Mouse (Mus musculus): ENCODE results near the gene Hist1h3a. TPM values are rescaled to one million over a fixed set of nuclear protein-coding genes. Genes with fewer than 3 reads are reported as not detected.

The Hist1h3a gene
- 1 to 10 TPM; 5.1 TPM for polyA plus RNA-seq (2017; shearing (Covaris generic))

DNA sequence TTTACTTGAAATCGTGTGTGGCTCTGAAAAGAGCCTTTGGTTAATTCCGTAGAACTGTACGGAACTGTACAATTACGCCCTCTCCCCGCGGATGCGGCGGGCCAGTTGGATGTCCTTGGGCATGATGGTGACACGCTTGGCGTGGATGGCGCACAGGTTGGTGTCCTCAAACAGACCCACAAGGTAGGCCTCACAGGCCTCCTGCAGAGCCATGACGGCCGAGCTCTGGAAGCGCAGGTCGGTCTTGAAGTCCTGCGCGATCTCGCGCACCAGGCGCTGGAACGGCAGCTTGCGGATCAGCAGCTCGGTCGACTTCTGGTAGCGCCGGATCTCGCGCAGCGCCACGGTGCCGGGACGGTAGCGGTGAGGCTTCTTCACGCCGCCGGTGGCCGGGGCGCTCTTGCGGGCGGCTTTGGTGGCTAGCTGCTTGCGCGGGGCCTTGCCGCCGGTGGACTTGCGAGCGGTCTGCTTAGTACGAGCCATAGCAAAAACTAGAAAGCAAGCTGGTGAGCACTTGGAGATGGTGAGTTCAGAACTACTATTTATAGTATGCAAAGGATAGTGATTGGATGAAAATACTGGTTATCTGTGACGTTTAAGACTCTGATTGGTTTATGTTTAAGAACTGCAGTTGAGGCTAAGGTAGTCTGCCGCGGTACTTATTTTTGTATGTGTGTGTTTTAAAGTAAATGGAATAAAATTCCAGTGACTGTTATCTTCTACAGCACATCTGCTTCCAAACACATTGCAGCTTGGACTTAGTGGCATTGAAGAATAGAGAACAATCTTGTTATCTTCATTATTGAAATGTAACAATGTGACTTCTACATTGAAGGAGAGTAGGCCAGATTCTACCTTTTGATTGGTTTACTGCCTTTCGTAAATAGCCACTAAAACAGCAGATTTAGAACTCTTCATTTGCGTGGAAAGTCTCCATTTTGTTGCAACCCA is at the start of gene Hist1h3a:
Gene Hist1h3a (minus strand): TSS at position 516 of the 951 bp plus-strand sequence.

DNA sequence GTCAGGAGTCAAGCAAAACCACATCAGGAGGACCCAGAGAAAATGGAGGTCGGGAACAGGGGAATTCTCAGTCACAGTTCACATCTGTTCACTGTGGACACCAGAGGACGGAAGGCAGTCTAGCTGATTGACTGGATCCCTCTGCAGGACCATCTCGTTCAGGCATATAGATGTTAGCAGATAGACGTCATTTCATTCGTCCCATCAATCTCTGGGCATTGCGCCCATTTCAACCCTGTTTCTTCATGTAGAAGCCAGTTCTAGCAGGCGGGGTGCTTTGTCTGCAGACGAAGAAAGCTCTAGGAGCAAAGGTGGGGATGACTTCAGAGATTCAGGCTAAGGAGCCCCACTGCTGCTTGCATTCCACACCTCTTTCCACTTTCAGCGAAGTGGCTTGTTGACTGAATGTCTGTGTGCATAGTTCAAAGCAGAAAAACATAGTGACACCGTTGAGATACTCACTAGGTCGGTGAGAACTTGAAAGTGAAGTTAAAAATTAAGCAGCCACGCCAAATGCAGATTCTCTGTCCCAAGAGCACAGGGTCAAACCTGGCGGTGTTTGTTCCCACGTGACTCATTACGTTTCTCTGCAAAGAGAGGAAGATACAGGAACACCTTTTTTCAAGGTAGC is 44.4 kb upstream of the Hist1h3a start, which contains the start of gene Slc17a2:
Gene Slc17a2 (plus strand): TSS at position 572 of the 631 bp plus-strand sequence.

DNA sequence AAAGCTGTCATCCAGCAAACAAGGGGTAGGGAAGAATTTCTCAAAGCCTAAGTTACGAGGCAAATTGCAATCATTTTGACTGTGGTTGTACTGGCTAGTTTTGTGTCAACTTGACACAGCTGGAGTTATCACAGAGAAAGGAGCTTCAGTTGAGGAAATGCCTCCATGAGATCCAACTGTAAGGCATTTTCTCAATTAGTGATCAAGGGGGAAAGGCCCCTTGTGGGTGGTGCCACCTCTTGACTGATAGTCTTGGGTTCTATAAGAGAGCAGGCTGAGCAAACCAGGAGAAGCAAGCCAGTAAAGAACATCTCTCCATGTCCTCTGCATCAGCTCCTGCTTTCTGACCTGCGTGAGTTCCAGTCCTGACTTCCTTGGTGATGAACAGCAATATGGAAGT is 7.4 kb upstream of the Hist1h3a start, which contains the start of gene Trim38:
Gene Trim38 (plus strand): TSS at position 301 of the 400 bp plus-strand sequence.

DNA sequence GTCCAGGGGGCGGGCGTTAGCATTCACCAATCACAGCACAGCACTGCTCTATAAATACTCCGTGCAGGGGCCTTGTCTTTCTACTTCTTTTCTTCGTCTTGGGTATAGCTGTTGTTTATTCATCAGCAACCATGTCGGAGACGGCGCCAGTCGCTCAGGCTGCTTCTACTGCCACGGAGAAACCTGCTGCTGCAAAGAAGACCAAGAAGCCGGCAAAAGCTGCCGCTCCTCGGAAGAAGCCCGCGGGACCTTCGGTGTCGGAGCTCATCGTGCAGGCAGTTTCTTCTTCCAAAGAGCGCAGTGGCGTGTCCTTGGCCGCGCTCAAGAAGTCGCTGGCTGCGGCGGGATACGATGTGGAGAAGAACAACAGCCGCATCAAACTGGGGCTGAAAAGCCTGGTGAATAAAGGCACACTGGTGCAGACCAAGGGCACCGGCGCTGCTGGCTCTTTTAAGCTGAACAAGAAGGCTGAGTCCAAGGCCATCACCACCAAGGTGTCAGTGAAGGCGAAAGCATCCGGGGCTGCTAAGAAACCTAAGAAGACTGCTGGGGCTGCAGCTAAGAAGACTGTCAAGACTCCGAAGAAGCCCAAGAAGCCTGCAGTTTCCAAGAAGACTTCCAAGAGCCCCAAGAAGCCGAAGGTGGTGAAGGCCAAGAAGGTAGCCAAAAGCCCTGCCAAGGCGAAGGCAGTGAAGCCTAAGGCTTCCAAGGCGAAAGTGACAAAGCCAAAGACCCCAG is 1.6 kb upstream of the Hist1h3a start, which contains the start of gene Hist1h1a:
Gene Hist1h1a (plus strand): TSS at position 81 of the 738 bp plus-strand sequence.

DNA sequence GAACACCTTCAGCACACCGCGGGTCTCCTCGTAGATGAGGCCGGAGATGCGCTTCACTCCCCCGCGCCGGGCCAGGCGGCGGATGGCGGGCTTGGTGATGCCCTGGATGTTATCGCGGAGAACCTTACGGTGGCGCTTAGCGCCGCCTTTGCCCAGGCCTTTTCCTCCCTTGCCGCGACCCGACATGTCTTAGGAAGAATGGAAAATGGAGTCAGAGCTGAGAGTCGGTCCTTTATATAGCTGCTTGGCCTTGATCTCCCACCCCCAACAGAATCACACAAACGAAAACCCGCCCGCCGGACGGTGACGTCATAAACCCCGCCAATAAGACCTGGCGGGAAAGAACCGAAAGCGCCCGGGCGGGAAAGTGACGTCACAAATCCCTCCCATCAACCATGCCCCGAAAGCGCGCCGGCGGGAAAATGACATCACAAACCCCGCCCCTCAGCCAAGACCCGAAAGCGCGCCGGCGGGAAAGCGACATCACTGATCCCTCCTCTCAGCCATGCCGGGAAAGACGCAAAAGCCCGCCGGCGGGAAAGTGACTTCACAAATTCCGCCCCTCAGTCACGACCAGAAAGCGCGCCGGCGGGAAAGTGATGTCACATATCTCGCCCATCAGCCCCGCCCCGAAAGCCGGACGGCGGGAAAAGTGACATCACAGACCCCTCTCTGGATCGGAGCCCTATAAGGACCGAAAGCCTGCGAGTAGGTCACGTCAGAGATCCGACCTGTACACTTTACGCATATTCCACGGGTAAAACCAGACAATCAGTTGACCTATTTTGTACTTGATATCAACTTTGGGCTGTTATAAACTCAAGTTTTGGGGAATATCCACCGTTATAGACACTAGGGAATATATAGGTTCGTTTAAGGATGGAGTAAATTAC is 968 bp downstream of the Hist1h3a start, which contains the start of gene Hist1h4a:
Gene Hist1h4a (minus strand): TSS at position 259 of the 893 bp plus-strand sequence.

DNA sequence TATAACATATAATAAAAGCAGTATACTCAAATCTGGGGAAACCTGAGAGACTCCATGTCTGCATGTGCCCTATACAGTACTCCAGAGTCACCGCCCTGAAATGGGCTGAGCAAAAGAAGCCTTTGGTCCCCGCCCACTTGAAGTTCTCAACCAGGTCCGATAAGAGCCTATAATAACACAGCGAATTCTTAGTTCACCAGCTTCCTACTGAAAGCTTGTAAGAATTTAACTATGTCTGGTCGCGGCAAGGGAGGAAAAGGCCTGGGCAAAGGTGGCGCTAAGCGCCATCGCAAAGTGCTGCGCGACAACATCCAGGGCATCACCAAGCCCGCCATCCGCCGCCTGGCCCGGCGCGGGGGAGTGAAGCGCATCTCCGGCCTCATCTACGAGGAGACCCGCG is 5.4 kb downstream of the Hist1h3a start, which contains the start of gene Hist1h4b:
Gene Hist1h4b (plus strand): TSS at position 224 of the 400 bp plus-strand sequence.

DNA sequence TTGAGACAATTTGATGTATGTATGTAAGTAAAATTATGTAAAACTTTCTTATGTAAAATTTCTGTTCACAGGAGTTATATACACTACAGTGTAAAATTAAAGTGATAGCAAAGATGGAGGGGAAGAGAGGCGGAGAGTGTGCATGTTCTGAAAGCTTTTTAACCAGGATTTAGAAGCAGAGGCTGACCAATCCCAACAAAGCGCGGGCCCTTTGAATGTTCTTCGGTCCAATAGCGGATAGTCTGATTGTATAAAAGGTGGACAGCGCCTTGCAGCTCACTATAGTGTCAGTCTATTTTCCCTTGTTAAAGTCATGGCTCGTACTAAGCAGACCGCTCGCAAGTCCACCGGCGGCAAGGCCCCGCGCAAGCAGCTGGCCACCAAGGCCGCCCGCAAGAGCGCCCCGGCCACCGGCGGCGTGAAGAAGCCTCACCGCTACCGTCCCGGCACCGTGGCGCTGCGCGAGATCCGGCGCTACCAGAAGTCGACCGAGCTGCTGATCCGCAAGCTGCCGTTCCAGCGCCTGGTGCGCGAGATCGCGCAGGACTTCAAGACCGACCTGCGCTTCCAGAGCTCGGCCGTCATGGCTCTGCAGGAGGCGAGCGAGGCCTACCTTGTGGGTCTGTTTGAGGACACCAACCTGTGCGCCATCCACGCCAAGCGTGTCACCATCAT is 10.0 kb downstream of the Hist1h3a start, which contains the start of gene Hist1h3b:
Gene Hist1h3b (plus strand): TSS at position 201 of the 675 bp plus-strand sequence.

DNA sequence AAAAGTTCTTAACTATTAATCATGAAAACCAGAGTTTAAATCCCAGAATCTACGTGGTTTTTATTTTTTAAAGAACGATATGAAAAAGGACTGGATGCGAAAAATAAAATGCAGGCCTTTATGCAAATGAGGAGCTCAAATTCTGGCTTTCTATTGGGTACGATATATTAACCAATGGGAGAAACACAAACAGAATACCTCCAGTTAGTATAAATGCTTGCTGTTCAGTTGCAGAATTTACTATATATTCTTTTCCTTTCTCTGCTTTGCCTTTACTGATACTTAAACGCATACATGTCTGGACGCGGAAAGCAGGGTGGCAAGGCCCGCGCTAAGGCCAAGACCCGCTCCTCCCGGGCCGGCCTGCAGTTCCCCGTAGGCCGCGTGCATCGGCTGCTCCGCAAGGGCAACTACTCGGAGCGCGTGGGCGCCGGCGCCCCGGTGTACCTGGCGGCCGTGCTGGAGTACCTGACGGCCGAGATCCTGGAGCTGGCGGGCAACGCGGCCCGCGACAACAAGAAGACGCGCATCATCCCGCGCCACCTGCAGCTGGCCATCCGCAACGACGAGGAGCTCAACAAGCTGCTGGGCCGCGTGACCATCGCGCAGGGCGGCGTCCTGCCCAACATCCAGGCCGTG is 11.2 kb downstream of the Hist1h3a start, which contains the start of gene Hist1h2ab:
Gene Hist1h2ab (plus strand): TSS at position 288 of the 639 bp plus-strand sequence.

DNA sequence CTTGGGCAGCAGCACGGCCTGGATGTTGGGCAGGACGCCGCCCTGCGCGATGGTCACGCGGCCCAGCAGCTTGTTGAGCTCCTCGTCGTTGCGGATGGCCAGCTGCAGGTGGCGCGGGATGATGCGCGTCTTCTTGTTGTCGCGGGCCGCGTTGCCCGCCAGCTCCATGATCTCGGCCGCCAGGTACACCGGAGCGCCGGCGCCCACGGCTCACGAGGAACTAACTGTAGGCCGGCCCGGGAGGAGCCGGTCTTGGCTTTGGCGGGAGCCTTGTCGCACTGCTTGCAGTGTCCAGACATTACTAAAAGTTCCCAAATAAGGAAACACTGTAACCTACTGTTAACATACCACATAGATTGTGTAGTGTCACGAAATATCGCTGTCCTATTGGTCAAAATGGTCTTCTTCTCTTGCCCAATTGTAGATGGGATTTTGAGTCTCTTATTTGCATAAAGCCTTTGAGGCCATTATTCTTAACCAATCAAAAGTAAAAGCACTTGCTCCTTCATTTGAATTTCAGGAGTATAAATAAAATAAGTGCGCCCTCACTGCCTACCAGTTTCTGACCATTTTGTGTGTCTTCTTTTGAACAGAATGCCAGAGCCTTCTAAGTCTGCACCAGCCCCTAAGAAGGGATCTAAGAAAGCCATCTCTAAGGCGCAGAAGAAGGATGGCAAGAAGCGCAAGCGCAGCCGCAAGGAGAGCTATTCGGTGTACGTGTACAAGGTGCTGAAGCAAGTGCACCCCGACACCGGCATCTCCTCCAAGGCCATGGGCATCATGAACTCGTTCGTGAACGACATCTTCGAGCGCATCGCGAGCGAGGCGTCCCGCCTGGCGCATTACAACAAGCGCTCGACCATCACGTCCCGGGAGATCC is 15.7 kb downstream of the Hist1h3a start, which contains the start of gene Hist1h2bb:
Gene Hist1h2bb (plus strand): TSS at position 534 of the 880 bp plus-strand sequence.

DNA sequence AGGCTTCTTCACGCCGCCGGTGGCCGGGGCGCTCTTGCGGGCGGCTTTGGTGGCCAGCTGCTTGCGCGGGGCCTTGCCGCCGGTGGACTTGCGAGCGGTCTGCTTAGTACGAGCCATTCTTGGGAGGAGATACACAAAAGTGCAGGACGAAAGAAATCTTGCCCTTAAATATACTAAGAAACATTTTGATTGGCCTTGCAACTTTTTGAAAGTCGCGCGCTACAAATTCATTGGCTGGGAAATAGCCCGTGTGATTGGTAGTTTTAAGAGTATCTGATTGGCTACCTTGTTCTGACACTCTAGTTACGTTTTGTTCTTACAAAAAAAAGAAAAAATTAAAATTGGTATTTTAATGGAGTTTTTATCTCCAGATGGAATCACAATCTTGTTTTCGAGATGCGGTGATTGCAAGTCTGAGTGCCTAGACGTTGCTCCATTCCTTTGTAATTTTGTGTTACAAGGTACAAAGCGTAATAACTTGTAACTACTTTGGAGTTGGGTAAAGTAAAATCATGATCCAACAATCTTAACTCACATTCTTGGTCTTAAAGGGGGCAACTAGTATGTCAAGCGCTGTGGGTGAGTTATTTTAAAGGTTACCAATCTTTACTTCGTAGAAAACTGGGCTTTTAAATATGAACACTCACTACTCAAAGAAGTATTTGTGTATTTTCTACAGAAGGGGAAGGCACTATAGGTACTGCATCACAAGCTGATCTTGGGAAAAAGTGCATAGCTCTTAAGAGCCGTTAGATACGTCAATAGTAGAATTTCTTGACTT is 16.6 kb downstream of the Hist1h3a start, which contains the start of gene Hist1h3c:
Gene Hist1h3c (minus strand): TSS at position 222 of the 781 bp plus-strand sequence.

DNA sequence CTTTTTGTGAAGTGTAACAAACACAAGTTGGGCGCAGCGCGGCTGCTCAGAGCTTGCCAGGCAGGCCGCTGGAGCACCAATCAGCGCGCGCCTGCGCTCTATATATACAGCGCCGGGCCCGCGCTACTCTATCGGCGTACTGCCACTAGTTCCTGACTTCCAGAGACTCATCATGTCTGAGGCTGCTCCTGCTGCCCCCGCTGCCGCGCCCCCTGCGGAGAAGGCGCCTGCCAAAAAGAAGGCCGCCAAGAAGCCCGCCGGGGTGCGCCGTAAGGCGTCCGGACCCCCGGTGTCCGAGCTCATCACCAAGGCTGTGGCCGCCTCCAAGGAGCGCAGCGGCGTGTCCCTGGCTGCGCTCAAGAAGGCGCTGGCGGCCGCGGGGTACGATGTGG is 23.5 kb downstream of the Hist1h3a start, which contains the start of gene Hist1h1c:
Gene Hist1h1c (plus strand): TSS at position 132 of the 392 bp plus-strand sequence.

Other genes starting within 250 kb of the Hist1h3a start
- 1 to 10 TPM; 1.3 to 4.8 TPM for gene Hist1h4h, start 231.3 kb downstream of the Hist1h3a start, polyA plus RNA-seq (2017; shearing (Covaris generic))
- gene Hist1h2af, start 228.5 kb downstream of the Hist1h3a start, polyA plus RNA-seq (2017; shearing (Covaris generic)), result not detected
- not detected for gene Hist1h3g, start 227.0 kb downstream of the Hist1h3a start, polyA plus RNA-seq (2017; shearing (Covaris generic))
- under 1 TPM; 0.27 to 0.59 TPM for gene Hist1h2bh, start 219.0 kb downstream of the Hist1h3a start, polyA plus RNA-seq (2017; shearing (Covaris generic))
- under 1 TPM; 0.41 to 0.84 TPM for gene Hist1h3f, start 218.3 kb downstream of the Hist1h3a start, polyA plus RNA-seq (2017; shearing (Covaris generic))
- gene Hist1h4f, start 210.7 kb downstream of the Hist1h3a start, polyA plus RNA-seq (2017; shearing (Covaris generic)), result 1 to 10 TPM in 1 of 2 experiments, not detected in 1; 2.0 TPM
- under 1 TPM; 0.64 to 0.98 TPM for gene Hist1h1d, start 209.1 kb downstream of the Hist1h3a start, polyA plus RNA-seq (2017; shearing (Covaris generic))
- 1 to 10 TPM; 1.4 to 5.5 TPM for gene Hist1h3e, start 200.0 kb downstream of the Hist1h3a start, polyA plus RNA-seq (2017; shearing (Covaris generic))
- 10 to 100 TPM in 1 of 2 experiments, 1 to 10 TPM in 1; 7.7 to 16.3 TPM for gene Hist1h2ae, start 191.2 kb downstream of the Hist1h3a start, polyA plus RNA-seq (2017; shearing (Covaris generic))
- 1 to 10 TPM; 2.7 to 5.0 TPM for gene Hist1h2bg, start 191.0 kb downstream of the Hist1h3a start, polyA plus RNA-seq (2017; shearing (Covaris generic))
- not detected for gene Hist1h2bf, start 188.2 kb downstream of the Hist1h3a start, polyA plus RNA-seq (2017; shearing (Covaris generic))
- gene Hist1h2ad, start 188.0 kb downstream of the Hist1h3a start, polyA plus RNA-seq (2017; shearing (Covaris generic)), result under 1 TPM in 1 of 2 experiments, not detected in 1; 0.38 TPM
- under 1 TPM in 1 of 2 experiments, not detected in 1; 0.44 TPM for gene Hist1h3d, start 186.6 kb downstream of the Hist1h3a start, polyA plus RNA-seq (2017; shearing (Covaris generic))
- gene Hist1h4d, start 180.8 kb downstream of the Hist1h3a start, polyA plus RNA-seq (2017; shearing (Covaris generic)), result 10 to 100 TPM; 23.0 to 41.6 TPM
- gene Hist1h2be, start 141.3 kb downstream of the Hist1h3a start, polyA plus RNA-seq (2017; shearing (Covaris generic)), result 1 to 10 TPM; 1.2 to 1.4 TPM
- gene Hist1h1e, start 139.8 kb downstream of the Hist1h3a start, polyA plus RNA-seq (2017; shearing (Covaris generic)), result 10 to 100 TPM in 1 of 2 experiments, 1 to 10 TPM in 1; 7.1 to 18.0 TPM
- under 1 TPM; 0.55 to 0.80 TPM for gene Hist1h2ac, start 78.4 kb downstream of the Hist1h3a start, polyA plus RNA-seq (2017; shearing (Covaris generic))
- 1 to 10 TPM; 3.0 to 4.1 TPM for gene Hist1h2bc, start 78.2 kb downstream of the Hist1h3a start, polyA plus RNA-seq (2017; shearing (Covaris generic))
- gene Hist1h1t, start 66.6 kb downstream of the Hist1h3a start, polyA plus RNA-seq (2017; shearing (Covaris generic)), result under 1 TPM in 1 of 2 experiments, not detected in 1; 0.38 TPM
- 1 to 10 TPM; 3.3 to 6.0 TPM for gene Hist1h4c, start 63.9 kb downstream of the Hist1h3a start, polyA plus RNA-seq (2017; shearing (Covaris generic))
- gene Hfe, start 51.5 kb downstream of the Hist1h3a start, polyA plus RNA-seq (2017; shearing (Covaris generic)), result 1 to 10 TPM; 1.3 to 2.6 TPM
- 10 to 100 TPM; 13.3 to 18.7 TPM for gene Hist1h1c, start 23.6 kb downstream of the Hist1h3a start, polyA plus RNA-seq (2017; shearing (Covaris generic))
- 1 to 10 TPM; 2.7 to 3.1 TPM for gene Hist1h3c, start 16.8 kb downstream of the Hist1h3a start, polyA plus RNA-seq (2017; shearing (Covaris generic))
- 1 to 10 TPM; 1.1 to 2.8 TPM for gene Hist1h2bb, start 15.7 kb downstream of the Hist1h3a start, polyA plus RNA-seq (2017; shearing (Covaris generic))
- 1 to 10 TPM; 4.6 to 7.2 TPM for gene Hist1h2ab, start 11.3 kb downstream of the Hist1h3a start, polyA plus RNA-seq (2017; shearing (Covaris generic))
- 1 to 10 TPM in 1 of 2 experiments, not detected in 1; 1.4 TPM for gene Hist1h3b, start 10.1 kb downstream of the Hist1h3a start, polyA plus RNA-seq (2017; shearing (Covaris generic))
- gene Hist1h4b, start 5.4 kb downstream of the Hist1h3a start, polyA plus RNA-seq (2017; shearing (Covaris generic)), result 1 to 10 TPM; 5.4 to 5.6 TPM
- gene Hist1h4a, start 1.2 kb downstream of the Hist1h3a start, polyA plus RNA-seq (2017; shearing (Covaris generic)), result not detected
- gene Hist1h1a, start 1.3 kb upstream of the Hist1h3a start, polyA plus RNA-seq (2017; shearing (Covaris generic)), result 1 to 10 TPM; 2.5 to 3.0 TPM
- under 1 TPM in 1 of 2 experiments, not detected in 1; 0.17 TPM for gene Trim38, start 7.5 kb upstream of the Hist1h3a start, polyA plus RNA-seq (2017; shearing (Covaris generic))
- under 1 TPM in 1 of 2 experiments, not detected in 1; 0.09 TPM for gene Slc17a2, start 44.6 kb upstream of the Hist1h3a start, polyA plus RNA-seq (2017; shearing (Covaris generic))
- gene Slc17a3, start 77.0 kb upstream of the Hist1h3a start, polyA plus RNA-seq (2017; shearing (Covaris generic)), result not detected
- gene Slc17a1, start 105.4 kb upstream of the Hist1h3a start, polyA plus RNA-seq (2017; shearing (Covaris generic)), result under 1 TPM in 1 of 2 experiments, not detected in 1; 0.09 TPM
- not detected for gene Slc17a4, start 152.6 kb upstream of the Hist1h3a start, polyA plus RNA-seq (2017; shearing (Covaris generic))
- gene Hist1h2ba, start 171.8 kb upstream of the Hist1h3a start, polyA plus RNA-seq (2017; shearing (Covaris generic)), result not detected
- not detected for gene Hist1h2aa, start 172.1 kb upstream of the Hist1h3a start, polyA plus RNA-seq (2017; shearing (Covaris generic))
- not detected for gene Scgn, start 228.8 kb upstream of the Hist1h3a start, polyA plus RNA-seq (2017; shearing (Covaris generic))

All from activated CD4-positive, CD25-positive, alpha-beta regulatory T cell (primary cell).